In genomic region chr5:137425648-137426047, GRCm38 (mm10) we compare ENCODE assay signal across 13 mouse cellular contexts. TPM values are rescaled to one million over a fixed set of nuclear protein-coding genes. Genes with fewer than 3 reads are reported as not detected.
DNase-seq lines count a peak whose midpoint lies in the region; ATAC-seq lines count a peak whose summit lies in the region.
"Had no signal": no experiment of that assay in that cellular context is flagged by ENCODE, and none has a peak within 500 bp of the region (broad histone marks: within the 10 kb centered on the region; RNA-seq: fewer than 3 reads in every experiment).

No protein-coding gene starts in this region.

- H3K4me2 ChIP-seq in forebrain, embryonic 14.5 days (ENCODE audit: low read length), result no peak overlapping the region
- H3K4me2 ChIP-seq in intestine, embryonic 15.5 days (replicated peaks), result no peak overlapping the region
- no peak overlapping the region for H3K4me2 ChIP-seq in neural tube, embryonic 15.5 days
- H3K4me2 ChIP-seq: limb, embryonic 13.5 days had no signal

- H3K4me1 ChIP-seq in forebrain, embryonic 14.5 days (ENCODE audit: control insufficient read depth, insufficient read depth, low read length), result no peaks in the 10 kb centered on the region
- 0 out of 2 replicates have a peak, but pooled peaks cover 4% of the 10 kb centered on the region for H3K4me1 ChIP-seq in forebrain, embryonic 10.5 days
- H3K4me1 ChIP-seq in intestine, embryonic 15.5 days (replicated peaks), result no peaks in the 10 kb centered on the region; the same call in 1 of the 2 replicates
- H3K4me1 ChIP-seq in neural tube, embryonic 15.5 days, result 0 out of 2 replicates have a peak, but pooled peaks cover 5% of the 10 kb centered on the region

- H3K9me3 ChIP-seq in forebrain, embryonic 14.5 days (replicated peaks; ENCODE audit: control insufficient read depth, low read length), result no peaks in the 10 kb centered on the region
- no peaks in the 10 kb centered on the region for H3K9me3 ChIP-seq in forebrain, embryonic 10.5 days
- H3K9me3 ChIP-seq in intestine, embryonic 15.5 days, result no peaks in the 10 kb centered on the region
- no peaks in the 10 kb centered on the region for H3K9me3 ChIP-seq in neural tube, embryonic 15.5 days (replicated peaks)
- H3K9me3 ChIP-seq: limb, embryonic 13.5 days had no signal

- no peak overlapping the region for H3K27ac ChIP-seq in forebrain, embryonic 14.5 days (ENCODE audit: low read depth, low read length)
- H3K27ac ChIP-seq in forebrain, embryonic 10.5 days, result no peak overlapping the region
- 0 out of 2 replicates have a peak overlapping the region, but pooled peaks have one; percentile 33 for H3K27ac ChIP-seq in intestine, embryonic 15.5 days
- no peak overlapping the region for H3K27ac ChIP-seq in neural tube, embryonic 15.5 days (replicated peaks)
- H3K27ac ChIP-seq: limb, embryonic 13.5 days had no signal

- ATAC-seq in forebrain, embryonic 14.5 days, result no peak
- peak; percentile 64 for ATAC-seq in intestine, embryonic 15.5 days
- ATAC-seq in neural tube, embryonic 15.5 days (ENCODE audit: low FRiP score), result no peak
- ATAC-seq: forebrain, embryonic 16.5 days had no signal

- no peaks in the 10 kb centered on the region for H3K27me3 ChIP-seq in forebrain, embryonic 14.5 days (replicated peaks; ENCODE audit: control insufficient read depth, insufficient read depth, low read length)
- H3K27me3 ChIP-seq in forebrain, embryonic 10.5 days (ENCODE audit: poor library complexity, severe bottlenecking), result no peaks in the 10 kb centered on the region
- H3K27me3 ChIP-seq in intestine, embryonic 15.5 days (replicated peaks), result no peaks in the 10 kb centered on the region
- no peaks in the 10 kb centered on the region for H3K27me3 ChIP-seq in neural tube, embryonic 15.5 days (replicated peaks)
- H3K27me3 ChIP-seq: limb, embryonic 13.5 days had no signal

- no peak overlapping the region for H3K4me3 ChIP-seq in forebrain, embryonic 14.5 days (ENCODE audit: low read depth, low read length)
- no peak overlapping the region for H3K4me3 ChIP-seq in forebrain, embryonic 10.5 days
- H3K4me3 ChIP-seq in intestine, embryonic 15.5 days (replicated peaks), result no peak overlapping the region
- no peak overlapping the region for H3K4me3 ChIP-seq in neural tube, embryonic 15.5 days (replicated peaks)
- H3K4me3 ChIP-seq: limb, embryonic 13.5 days had no signal

- no peak overlapping the region for H3K9ac ChIP-seq in forebrain, embryonic 14.5 days (ENCODE audit: low read length)
- H3K9ac ChIP-seq in intestine, embryonic 15.5 days, result no peak overlapping the region
- H3K9ac ChIP-seq in neural tube, embryonic 15.5 days (replicated peaks), result no peak overlapping the region
- H3K9ac ChIP-seq: limb, embryonic 13.5 days had no signal

- peak; percentile 7 for DNase-seq in forebrain, embryonic 14.5 days (ENCODE audit: low spot score)
- no peak for DNase-seq in forebrain, embryonic 10.5 days (ENCODE audit: extremely low spot score, low spot score)
- peak; percentile 5 for DNase-seq in retina, postnatal 7 days (ENCODE audit: low read depth, low spot score)
- no peak for DNase-seq in retina, postnatal 1 day
- peak; percentile 6 to 32 for DNase-seq in thymus, postnatal 36 days
- no peak for DNase-seq in frontal cortex, adult 2 months (ENCODE audit: extremely low spot score in 1 of 2, low spot score in 1 of 2)
- DNase-seq: cerebellum, adult 9-10 months; kidney, postnatal 25 days; lung, adult 2 months had no signal

- no peaks in the 10 kb centered on the region for H3K36me3 ChIP-seq in forebrain, embryonic 14.5 days (ENCODE audit: control insufficient read depth, insufficient read depth, low read length)
- H3K36me3 ChIP-seq in forebrain, embryonic 10.5 days (replicated peaks), result no peaks in the 10 kb centered on the region
- H3K36me3 ChIP-seq in intestine, embryonic 15.5 days, result no peaks in the 10 kb centered on the region
- no peaks in the 10 kb centered on the region for H3K36me3 ChIP-seq in neural tube, embryonic 15.5 days
- H3K36me3 ChIP-seq: limb, embryonic 13.5 days had no signal

- WGBS in forebrain, embryonic 14.5 days, result 62% methylated on average over 6 of the region's 6 CpGs
- 73% methylated on average over 6 of the region's 6 CpGs for WGBS in forebrain, embryonic 10.5 days
- WGBS in intestine, embryonic 15.5 days, result 38% methylated on average over 6 of the region's 6 CpGs
- WGBS in neural tube, embryonic 15.5 days, result 67% methylated on average over 6 of the region's 6 CpGs

RNA-seq across cellular contexts. Expression of gene Zan, which starts 51.2 kb away (rescaled TPM):
- polyA plus RNA-seq in forebrain, embryonic 14.5 days (2014; fragmentation: Nextera tagmentation; extraction: Ambion mirVana), result 0.04 and 0.05 TPM in 2 replicates
- polyA plus RNA-seq in forebrain, embryonic 10.5 days (2016; fragmentation: Nextera tagmentation; extraction: Ambion mirVana), result 0.10 and 0.12 TPM in 2 replicates
- 0.52 and 0.93 TPM in 2 replicates for polyA plus RNA-seq in intestine, embryonic 15.5 days (2015; fragmentation: Nextera tagmentation; extraction: Ambion mirVana)
- polyA plus RNA-seq in frontal cortex, adult 2 months (2012; rRNA removed), result 0.20 and 0.29 TPM in 2 replicates
- polyA plus RNA-seq in neural tube, embryonic 15.5 days (2015; fragmentation: Nextera tagmentation; extraction: Ambion mirVana), result 0.14 and 0.22 TPM in 2 replicates

Comparison
In these comparisons a context has a peak if more than half of its experiments do, and no peak if none do; other contexts are left out.
1. DNase-seq: peak in forebrain, embryonic 14.5 days (single experiment), retina, postnatal 7 days (single experiment) and thymus, postnatal 36 days (2 of 2); none in forebrain, embryonic 10.5 days (single experiment), retina, postnatal 1 day (single experiment) and frontal cortex, adult 2 months (0 of 2).